Mouse (Mus musculus) gastrocnemius, postnatal 4 days (tissue): Measurements from ENCODE around the gene Atg4a-ps. TPM values are rescaled to one million over a fixed set of nuclear protein-coding genes. Genes with fewer than 3 reads are reported as not detected.

ENCODE experiments used
- microRNA-seq: library from miRNA; unstranded; fragments of <30 nt; microRNA quantifications from one replicate; pipeline ENCODE4 v1.2.0, GENCODE M21; 2021
- total RNA-seq, 2 experiments: library from RNA; stranded (reverse); gene quantifications; 2 replicates each; pipeline ENCODE4 v1.2.3; 2021

The Atg4a-ps gene
- total RNA-seq, 2 experiments from 2014 or later: 9.2 TPM; not detected in 1

Small RNA genes within 50 kb of the gene (microRNA-seq; reads per million reads assigned to microRNA genes)
- not detected for gene Gm25325

Other genes starting within 250 kb of the Atg4a-ps start
- not detected for gene Syt6, start 70.8 kb downstream of the Atg4a-ps start, total RNA-seq
- gene Olfml3, start 91.9 kb upstream of the Atg4a-ps start, total RNA-seq: 10 to 100 TPM; 17.1 to 18.9 TPM
- not detected for gene Gm10964, start 93.3 kb upstream of the Atg4a-ps start, total RNA-seq
- gene Hipk1, start 145.5 kb upstream of the Atg4a-ps start, total RNA-seq: 10 to 100 TPM; 69.6 to 76.7 TPM
- 10 to 100 TPM in 1 of 2 experiments, 1 to 10 TPM in 1; 6.7 to 10.6 TPM for gene Dclre1b, start 163.4 kb upstream of the Atg4a-ps start, total RNA-seq
- gene Ap4b1, start 163.5 kb upstream of the Atg4a-ps start, total RNA-seq: 10 to 100 TPM; 12.8 to 15.5 TPM
- under 1 TPM; 0.20 to 0.21 TPM for gene Gm43064, start 163.5 kb upstream of the Atg4a-ps start, total RNA-seq
- gene Bcl2l15, start 186.5 kb upstream of the Atg4a-ps start, total RNA-seq: under 1 TPM in 1 of 2 experiments, not detected in 1; 0.23 TPM
- under 1 TPM; 0.49 to 0.52 TPM for gene Ptpn22, start 213.7 kb upstream of the Atg4a-ps start, total RNA-seq